Mouse (Mus musculus) fibroblast of lung, adult 2 months (primary cell): ENCODE measurements around the gene Mroh2a.

Experiments used
- DNase-seq: peaks from one replicate; pipeline ENCODE4 v3.0.0-alpha.2; 2011; ENCODE audit warnings: low read depth

The Mroh2a gene

DNA sequence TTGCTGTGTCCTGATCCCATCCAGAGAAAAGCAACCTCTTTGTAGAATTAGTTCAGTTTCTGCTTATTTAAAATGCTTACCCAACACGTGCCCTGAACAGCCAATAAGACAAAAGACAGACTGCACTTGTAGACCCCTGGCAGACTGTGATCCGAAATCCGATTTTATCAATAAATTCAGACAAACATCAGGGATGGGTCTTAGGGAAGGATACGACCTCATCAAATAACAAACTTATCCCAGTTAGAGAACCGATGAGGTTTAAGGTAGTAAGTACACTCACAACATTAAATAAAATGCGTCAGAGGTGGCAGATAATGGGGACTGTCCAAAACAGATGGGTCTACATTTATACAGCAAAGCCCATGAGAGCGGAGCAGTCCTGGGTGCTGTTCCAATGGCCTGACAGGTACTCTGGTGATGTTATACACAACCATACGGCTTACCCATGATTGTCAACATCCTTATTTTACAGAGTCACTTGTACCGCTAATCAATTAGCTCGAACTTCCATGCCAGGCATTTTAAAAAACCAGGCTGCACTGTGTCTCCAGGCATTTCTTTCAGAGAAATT lies 49.8 kb downstream of the Mroh2a start:
- DNase-seq = no peak

- DNase-seq = peak; percentile 100
Observed at GRCm38 (mm10) chr1:88277098-88277817, 50.5 kb downstream of the Mroh2a start, which contains the start of the genes Hjurp and Trpm8. TSS of gene Hjurp (minus strand) at chr1:88277633. TSS of gene Trpm8 (plus strand) at chr1:88277661.

DNA sequence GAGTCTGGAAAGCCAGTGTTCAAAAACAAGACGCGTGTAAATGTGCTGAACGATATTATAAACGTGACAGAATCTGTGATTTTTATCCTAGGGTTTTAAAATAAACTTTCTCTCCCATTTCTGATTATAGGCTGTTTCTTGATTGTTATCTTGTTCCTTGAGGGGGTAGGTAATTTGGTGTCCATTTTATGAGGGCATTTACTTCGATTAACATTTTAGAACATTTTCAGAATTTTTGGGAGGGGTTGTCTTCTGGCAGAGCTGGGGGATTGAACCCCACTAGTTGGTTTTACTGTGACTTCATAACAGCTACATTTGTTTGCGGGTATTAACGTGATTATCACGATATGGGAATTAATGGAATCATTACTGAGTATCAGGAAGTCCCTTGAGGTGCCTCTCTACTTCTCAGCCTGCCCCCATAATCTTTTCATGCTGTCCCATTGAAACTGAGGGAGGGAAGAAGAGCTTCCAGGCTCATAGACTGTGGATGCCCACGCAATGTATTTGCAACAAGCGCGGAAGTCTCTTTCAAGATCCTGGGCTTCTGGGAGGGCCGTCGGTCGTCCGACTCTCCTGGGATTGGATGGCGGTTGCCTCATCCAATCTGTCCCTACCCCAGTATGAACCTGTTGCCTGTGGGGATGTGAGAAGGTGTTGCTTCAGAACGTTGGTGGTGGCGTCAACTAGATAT lies 51.2 kb downstream of the Mroh2a start:
- no peak for DNase-seq

GRCm38 (mm10) chr1:88279111-88280005 lies 52.6 kb downstream of the Mroh2a start:
- DNase-seq = peak; percentile 71

DNA sequence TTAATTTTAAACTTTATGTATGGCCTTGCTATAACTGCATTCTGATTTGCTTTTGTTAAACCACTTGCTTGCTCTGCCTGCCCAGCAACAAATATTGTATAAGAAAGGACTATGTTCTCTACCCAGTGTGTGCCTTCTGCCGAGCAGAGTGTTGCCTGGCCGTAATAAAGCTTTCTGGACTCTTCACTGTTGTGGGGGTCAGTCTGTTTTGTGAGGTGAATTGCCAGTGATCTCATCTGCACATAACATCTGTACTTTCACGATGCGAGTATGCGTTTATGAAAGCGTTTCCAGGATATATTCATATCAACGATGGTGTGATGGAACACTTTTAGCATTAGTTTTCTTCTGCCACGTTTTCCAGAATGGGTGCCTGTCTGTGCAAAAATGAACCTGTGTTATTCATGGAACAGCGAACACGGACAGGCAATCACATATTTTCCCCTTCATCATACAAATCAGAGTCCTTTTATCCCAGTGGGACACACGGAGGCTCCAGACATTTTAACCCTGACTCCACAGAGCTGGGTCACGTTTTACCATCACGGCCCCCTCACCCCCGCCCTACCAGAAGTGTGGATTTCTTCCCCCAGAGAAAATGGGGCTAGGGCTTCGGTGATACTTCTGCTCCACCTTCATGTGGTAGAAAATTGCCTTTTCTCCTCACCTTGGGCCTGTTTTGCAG lies 53.4 kb downstream of the Mroh2a start:
- DNase-seq = no peak

DNA sequence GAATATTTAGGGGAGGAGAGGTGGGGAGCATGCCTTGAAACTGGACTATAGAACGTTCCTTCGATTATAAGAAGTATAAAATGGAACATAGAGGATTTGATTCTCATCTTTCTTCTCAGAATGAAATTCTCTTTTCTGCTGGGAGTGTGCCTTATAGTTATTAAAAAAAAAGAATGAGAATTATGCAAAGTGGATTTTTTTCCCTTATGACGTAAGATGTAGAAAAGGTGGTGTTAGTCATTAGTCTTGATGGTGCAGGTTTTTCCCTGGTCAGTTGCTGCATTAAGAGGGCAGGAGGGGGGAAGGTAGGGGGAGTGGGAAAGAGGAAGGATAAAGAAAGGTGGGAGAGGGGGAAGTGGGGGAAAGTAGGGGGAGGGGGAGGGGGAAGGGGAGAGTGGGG lies 55.5 kb downstream of the Mroh2a start:
- DNase-seq = no peak

GRCm38 (mm10) chr1:88283376-88284227 lies 56.8 kb downstream of the Mroh2a start:
- no peak for DNase-seq

- no peak for DNase-seq
Observed at GRCm38 (mm10) chr1:88284228-88284945, 57.6 kb downstream of the Mroh2a start.

GRCm38 (mm10) chr1:88284946-88285320 lies 58.1 kb downstream of the Mroh2a start:
- DNase-seq = no peak

DNA sequence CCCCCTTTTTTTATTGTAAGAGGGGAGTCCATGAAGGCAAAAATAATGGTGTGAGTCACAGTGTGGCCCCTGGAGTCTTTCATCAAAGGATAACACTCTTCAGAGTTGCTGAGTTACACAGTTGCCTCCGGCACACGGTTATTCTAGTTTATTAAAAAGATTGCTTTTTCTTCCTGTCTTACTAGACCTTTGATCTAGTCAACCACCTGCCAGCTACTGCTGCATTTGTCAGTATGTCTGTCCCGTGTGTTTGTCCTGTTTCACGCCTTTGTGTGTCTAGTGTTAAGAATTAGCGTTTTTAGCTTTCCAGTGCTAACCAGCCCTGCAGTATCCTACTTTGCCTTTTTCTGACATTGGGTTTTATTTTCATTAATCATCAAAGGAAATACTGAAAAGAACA lies 58.9 kb downstream of the Mroh2a start:
- no peak for DNase-seq

DNA sequence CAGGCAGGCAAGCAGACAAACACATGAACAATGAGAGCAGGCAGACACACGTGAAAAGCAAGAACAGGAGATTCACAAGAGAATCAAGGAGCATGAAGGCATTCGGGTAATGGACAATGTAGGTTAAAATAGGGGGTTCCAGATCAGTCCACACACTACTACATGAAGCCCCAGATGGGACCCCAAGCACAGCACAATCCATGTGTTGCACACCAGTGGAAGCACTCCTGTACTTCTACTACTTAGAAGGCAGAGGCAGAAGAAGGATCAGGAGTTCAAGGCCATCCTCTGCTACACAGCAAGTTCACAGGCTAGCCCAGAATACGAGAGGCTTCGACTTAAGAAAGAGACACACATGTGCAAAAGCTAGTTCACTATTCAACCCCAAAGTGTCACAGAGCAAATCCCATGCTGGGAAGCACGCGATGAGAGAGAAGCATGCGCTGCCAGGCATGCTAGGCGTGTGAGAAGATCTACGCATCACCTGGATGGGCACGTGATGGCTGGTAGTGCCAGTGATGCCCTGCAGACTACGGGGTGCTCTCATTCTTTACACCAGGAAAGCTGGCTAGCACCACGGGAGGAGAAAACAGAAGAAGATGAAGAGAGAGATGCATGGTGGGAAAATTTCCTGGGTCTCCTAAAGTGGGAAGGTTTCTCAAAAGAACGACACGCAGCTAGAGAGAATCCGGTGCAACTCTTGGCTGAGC lies 59.5 kb downstream of the Mroh2a start:
- no peak for DNase-seq

- DNase-seq = no peak
Observed at GRCm38 (mm10) chr1:88286887-88287696, 60.3 kb downstream of the Mroh2a start.

- DNase-seq = peak; percentile 57
Observed at GRCm38 (mm10) chr1:88287697-88287980, 60.9 kb downstream of the Mroh2a start.

- DNase-seq = no peak
Observed at GRCm38 (mm10) chr1:88288056-88288788, 61.4 kb downstream of the Mroh2a start.

- no peak for DNase-seq
Observed at GRCm38 (mm10) chr1:88288789-88289127, 62.0 kb downstream of the Mroh2a start.

DNA sequence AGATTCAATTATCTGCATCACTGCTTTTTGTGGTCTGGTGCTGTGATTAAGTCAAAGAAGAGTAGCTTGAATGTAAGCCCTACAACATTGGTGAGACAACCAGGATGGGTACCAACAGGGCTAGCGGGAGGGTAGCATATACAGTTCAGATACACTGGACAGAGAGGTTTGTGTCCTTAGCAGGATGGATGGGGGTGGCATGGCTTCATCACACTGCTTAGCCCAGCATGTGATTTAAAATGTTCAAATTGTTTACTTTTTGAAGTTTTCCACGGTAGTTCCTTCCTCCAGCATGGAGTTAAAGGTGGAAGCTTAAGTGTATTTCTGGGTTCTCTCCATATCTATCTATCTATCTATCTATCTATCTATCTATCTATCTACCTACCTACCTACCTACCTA lies 62.4 kb downstream of the Mroh2a start:
- no peak for DNase-seq

- DNase-seq = no peak
Observed at GRCm38 (mm10) chr1:88289917-88290316, 63.1 kb downstream of the Mroh2a start.

- no peak for DNase-seq
Observed at GRCm38 (mm10) chr1:88290511-88290910, 63.7 kb downstream of the Mroh2a start.
